Comparison of ENCODE assay signal across 22 mouse cellular contexts in genomic region chr14:99387581-99387980, GRCm38 (mm10).
A peak's percentile ranks its signal among the peaks of the same experiment; 100 is the strongest.
DNase-seq lines count a peak whose midpoint lies in the region; ATAC-seq lines count a peak whose summit lies in the region.
"Had no signal": no experiment of that assay in that cellular context is flagged by ENCODE, and none has a peak within 500 bp of the region (broad histone marks: within the 10 kb centered on the region; RNA-seq: fewer than 3 reads in every experiment).

No protein-coding gene starts in this region.

- DNase-seq in ES-CJ7 (ENCODE audit: low read depth, low spot score) (peak; percentile 54), R1 (ENCODE audit: low read depth, low spot score) (peak; percentile 78)
- no peak for DNase-seq in embryo, embryonic 9.5 days (ENCODE audit: extremely low spot score)
- no peak for DNase-seq in gastrocnemius, postnatal 36 days
- DNase-seq: adrenal gland, adult 8-10 months; adrenal gland, postnatal 14 days; adrenal gland, postnatal 36 days; cerebellum, adult 18-20 months; cerebellum, adult 8-10 months; cerebellum, adult 9-11 months; cerebellum, postnatal 14 days; cerebellum, postnatal 36 days; embryo, embryonic 11 days; forebrain, postnatal 0 days had no signal

- H3K36me3 ChIP-seq in intestine, embryonic 15.5 days: no peaks in the 10 kb centered on the region
- H3K36me3 ChIP-seq: embryonic facial prominence, embryonic 10.5 days; embryonic facial prominence, embryonic 12.5 days; forebrain, embryonic 15.5 days; G1E had no signal

- H3K27ac ChIP-seq in intestine, embryonic 15.5 days: no peak overlapping the region
- H3K27ac ChIP-seq: embryonic facial prominence, embryonic 10.5 days; embryonic facial prominence, embryonic 12.5 days; forebrain, embryonic 13.5 days; forebrain, embryonic 15.5 days had no signal

- ATAC-seq in intestine, embryonic 15.5 days: no peak
- ATAC-seq: activated CD4-positive, CD25-positive, alpha-beta regulatory T cell, adult 4 months; forebrain, embryonic 13.5 days; forebrain, embryonic 15.5 days; forebrain, postnatal 0 days; Patski had no signal

- no peak overlapping the region for H3K4me3 ChIP-seq in intestine, embryonic 15.5 days (replicated peaks)
- H3K4me3 ChIP-seq: embryonic facial prominence, embryonic 10.5 days; embryonic facial prominence, embryonic 12.5 days; forebrain, embryonic 13.5 days; forebrain, embryonic 15.5 days had no signal

- no peaks in the 10 kb centered on the region for H3K9me3 ChIP-seq in intestine, embryonic 15.5 days
- H3K9me3 ChIP-seq: embryonic facial prominence, embryonic 10.5 days; embryonic facial prominence, embryonic 12.5 days; forebrain, embryonic 13.5 days; forebrain, embryonic 15.5 days had no signal

- intact Hi-C loops in gastrocnemius, postnatal 36 days (cut with DNase I): no loop called here

- H3K4me1 ChIP-seq in intestine, embryonic 15.5 days (replicated peaks): no peaks in the 10 kb centered on the region
- H3K4me1 ChIP-seq: embryonic facial prominence, embryonic 10.5 days; embryonic facial prominence, embryonic 12.5 days; forebrain, embryonic 13.5 days; forebrain, embryonic 15.5 days had no signal

- 95% methylated on average over 6 of the region's 6 CpGs for WGBS in intestine, embryonic 15.5 days

- H3K27me3 ChIP-seq in intestine, embryonic 15.5 days (replicated peaks): no peaks in the 10 kb centered on the region
- H3K27me3 ChIP-seq: embryonic facial prominence, embryonic 12.5 days; forebrain, embryonic 13.5 days; forebrain, embryonic 15.5 days; Patski had no signal

- H3K9ac ChIP-seq in intestine, embryonic 15.5 days: no peak overlapping the region
- H3K9ac ChIP-seq: embryonic facial prominence, embryonic 12.5 days; forebrain, embryonic 13.5 days; forebrain, embryonic 15.5 days; forebrain, postnatal 0 days had no signal

- H3K4me2 ChIP-seq in intestine, embryonic 15.5 days (replicated peaks): no peak overlapping the region
- H3K4me2 ChIP-seq: embryonic facial prominence, embryonic 12.5 days; forebrain, embryonic 13.5 days; forebrain, embryonic 15.5 days had no signal

Comparison
In these comparisons a context has a peak if more than half of its experiments do, and no peak if none do; other contexts are left out.
1. DNase-seq: peak in ES-CJ7 (single experiment) and R1 (single experiment); none in embryo, embryonic 9.5 days (single experiment) and gastrocnemius, postnatal 36 days (0 of 2).